ENCODE assay signal across 20 mouse cellular contexts in the genomic region with DNA sequence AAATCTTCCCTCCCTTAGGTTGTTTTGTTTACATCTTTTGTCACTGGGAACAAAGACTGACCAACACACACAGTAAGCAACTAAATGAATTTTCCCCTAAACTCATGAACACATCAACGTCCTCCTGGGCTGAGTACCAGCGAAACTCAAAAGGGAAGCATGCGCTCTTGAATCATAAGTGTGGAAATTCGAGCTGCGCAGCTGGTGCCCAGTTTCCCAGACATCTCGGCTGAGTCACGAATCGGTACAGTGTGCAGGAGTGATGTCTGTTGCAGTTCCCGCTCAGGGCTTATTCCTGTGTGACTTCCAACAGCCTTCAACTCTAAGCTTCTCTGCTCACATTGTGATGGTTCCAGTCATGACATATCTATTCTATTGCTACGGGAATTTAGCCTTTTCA.
DNase-seq lines count a peak whose midpoint lies in the region; ATAC-seq and TF ChIP-seq lines count a peak whose summit lies in the region.
"Had no signal": no experiment of that assay in that cellular context is flagged by ENCODE, and none has a peak within 500 bp of the region (broad histone marks: within the 10 kb centered on the region; RNA-seq: fewer than 3 reads in every experiment).

No protein-coding gene starts in this region.

- H3K4me1 ChIP-seq in lung, postnatal 0 days (ENCODE audit: insufficient read depth, low read depth, low read length) = no peaks in the 10 kb centered on the region
- H3K4me1 ChIP-seq in intestine, embryonic 15.5 days (replicated peaks) = no peaks in the 10 kb centered on the region
- H3K4me1 ChIP-seq: embryonic facial prominence, embryonic 12.5 days; forebrain, embryonic 15.5 days; hindbrain, embryonic 15.5 days; limb, embryonic 15.5 days; midbrain, embryonic 13.5 days; neural tube, embryonic 12.5 days; stomach, embryonic 15.5 days had no signal

- peak; percentile 57 for DNase-seq in lung, postnatal 0 days (ENCODE audit: low spot score)
- DNase-seq in lung, adult 18-20 months = no peak
- peak; percentile 30 to 49 for DNase-seq in frontal cortex, postnatal 25 days (ENCODE audit: low spot score in 2 of 2)
- DNase-seq in left cerebral cortex, adult 2 months (ENCODE audit: extremely low spot score in 1 of 2, low spot score in 2 of 2) = peak in 1 of 2 experiments; percentile 54
- peak; percentile 65 to 79 for DNase-seq in right cerebral cortex, postnatal 36 days (ENCODE audit: low spot score in 2 of 2)
- no peak for DNase-seq in spleen, postnatal 36 days (ENCODE audit: low spot score in 2 of 2)
- no peak for DNase-seq in spleen, postnatal 10 days (ENCODE audit: low spot score in 2 of 2)
- DNase-seq: cerebellum, adult 8-10 months; lung, postnatal 36 days; retina, postnatal 1 day had no signal

- ATAC-seq in lung, postnatal 0 days = peak; percentile 48
- ATAC-seq in intestine, embryonic 15.5 days = no peak
- ATAC-seq: forebrain, embryonic 15.5 days; midbrain, embryonic 13.5 days had no signal

- intact Hi-C loops in left cerebral cortex, adult 2 months (cut with DNase I) = no loop called here

- WGBS in lung, postnatal 0 days = 47% methylated on average over 10 of the region's 10 CpGs
- 62% methylated on average over 10 of the region's 10 CpGs for WGBS in intestine, embryonic 15.5 days

- H3K9me3 ChIP-seq in lung, postnatal 0 days (ENCODE audit: low read length) = no peaks in the 10 kb centered on the region
- no peaks in the 10 kb centered on the region for H3K9me3 ChIP-seq in intestine, embryonic 15.5 days
- H3K9me3 ChIP-seq: embryonic facial prominence, embryonic 12.5 days; forebrain, embryonic 15.5 days; heart, embryonic 10.5 days; hindbrain, embryonic 15.5 days; kidney, embryonic 15.5 days; limb, embryonic 15.5 days; midbrain, embryonic 13.5 days; neural tube, embryonic 12.5 days; stomach, embryonic 15.5 days had no signal

- no peaks in the 10 kb centered on the region for H3K36me3 ChIP-seq in lung, postnatal 0 days (ENCODE audit: insufficient read depth, low read length)
- H3K36me3 ChIP-seq in intestine, embryonic 15.5 days = no peaks in the 10 kb centered on the region
- H3K36me3 ChIP-seq: embryonic facial prominence, embryonic 12.5 days; forebrain, embryonic 15.5 days; heart, embryonic 10.5 days; hindbrain, embryonic 15.5 days; kidney, embryonic 15.5 days; limb, embryonic 15.5 days; midbrain, embryonic 13.5 days; neural tube, embryonic 12.5 days; stomach, embryonic 15.5 days had no signal

- no peak overlapping the region for H3K9ac ChIP-seq in lung, postnatal 0 days (replicated peaks; ENCODE audit: low read depth)
- no peak overlapping the region for H3K9ac ChIP-seq in intestine, embryonic 15.5 days
- H3K9ac ChIP-seq: embryonic facial prominence, embryonic 12.5 days; forebrain, embryonic 15.5 days; hindbrain, embryonic 15.5 days; kidney, embryonic 15.5 days; limb, embryonic 15.5 days; midbrain, embryonic 13.5 days; neural tube, embryonic 12.5 days; stomach, embryonic 15.5 days had no signal

- H3K27me3 ChIP-seq in lung, postnatal 0 days (replicated peaks; ENCODE audit: insufficient read depth, low read length) = no peaks in the 10 kb centered on the region
- H3K27me3 ChIP-seq in intestine, embryonic 15.5 days (replicated peaks) = no peaks in the 10 kb centered on the region
- H3K27me3 ChIP-seq: embryonic facial prominence, embryonic 12.5 days; forebrain, embryonic 15.5 days; hindbrain, embryonic 15.5 days; kidney, embryonic 15.5 days; limb, embryonic 15.5 days; midbrain, embryonic 13.5 days; neural tube, embryonic 12.5 days; stomach, embryonic 15.5 days had no signal

- H3K4me2 ChIP-seq in lung, postnatal 0 days (replicated peaks; ENCODE audit: low read depth, low read length) = no peak overlapping the region
- H3K4me2 ChIP-seq in intestine, embryonic 15.5 days (replicated peaks) = no peak overlapping the region
- H3K4me2 ChIP-seq: embryonic facial prominence, embryonic 12.5 days; forebrain, embryonic 15.5 days; hindbrain, embryonic 15.5 days; kidney, embryonic 15.5 days; limb, embryonic 15.5 days; midbrain, embryonic 13.5 days; neural tube, embryonic 12.5 days; stomach, embryonic 15.5 days had no signal

- no peak overlapping the region for H3K27ac ChIP-seq in lung, postnatal 0 days (ENCODE audit: low read length)
- peak overlapping the region; percentile 72 for H3K27ac ChIP-seq in left cerebral cortex, adult 2 months
- H3K27ac ChIP-seq in intestine, embryonic 15.5 days = no peak overlapping the region
- H3K27ac ChIP-seq: embryonic facial prominence, embryonic 12.5 days; forebrain, embryonic 15.5 days; heart, embryonic 10.5 days; hindbrain, embryonic 15.5 days; kidney, embryonic 15.5 days; limb, embryonic 15.5 days; midbrain, embryonic 13.5 days; neural tube, embryonic 12.5 days; stomach, embryonic 15.5 days had no signal

- no peak for TF ChIP-seq CTCF in lung, postnatal 0 days (IDR thresholded peaks at IDR 0.05)
- no peak for TF ChIP-seq CTCF in left cerebral cortex, adult 2 months (IDR thresholded peaks at IDR 0.05)

- no peak overlapping the region for H3K4me3 ChIP-seq in lung, postnatal 0 days (ENCODE audit: low read depth, low read length)
- H3K4me3 ChIP-seq in left cerebral cortex, adult 2 months = no peak overlapping the region
- no peak overlapping the region for H3K4me3 ChIP-seq in intestine, embryonic 15.5 days (replicated peaks)
- H3K4me3 ChIP-seq: embryonic facial prominence, embryonic 12.5 days; forebrain, embryonic 15.5 days; heart, embryonic 10.5 days; hindbrain, embryonic 15.5 days; kidney, embryonic 15.5 days; limb, embryonic 15.5 days; midbrain, embryonic 13.5 days; neural tube, embryonic 12.5 days; stomach, embryonic 15.5 days had no signal

- TF ChIP-seq EP300 in lung, postnatal 0 days (IDR thresholded peaks at IDR 0.05) = peak; percentile 17; the same call in 1 of the 2 replicates

Comparison
In these comparisons a context has a peak if more than half of its experiments do, and no peak if none do; other contexts are left out.
1. DNase-seq: peak in lung, postnatal 0 days (single experiment), frontal cortex, postnatal 25 days (2 of 2) and right cerebral cortex, postnatal 36 days (2 of 2); none in lung, adult 18-20 months (0 of 2), spleen, postnatal 36 days (0 of 2) and spleen, postnatal 10 days (0 of 2).